Mouse (Mus musculus) layer of hippocampus, adult 18-20 months (tissue): ENCODE measurements around the gene March8. TPM values are rescaled to one million over a fixed set of nuclear protein-coding genes. Genes with fewer than 3 reads are reported as not detected.

ENCODE experiments used
- DNase-seq, 2 experiments: peaks; one replicate each; pipeline ENCODE4 v3.0.0; 2022; ENCODE audit warnings: low spot score in 2 of 2
- total RNA-seq, 2 experiments: library from RNA; stranded (reverse); gene quantifications; 2 replicates each; pipeline ENCODE4 v1.2.3; 2021

The March8 gene
- total RNA-seq, 2 experiments from 2014 or later, result 51.5 to 52.4 TPM

GRCm38 (mm10) chr6:116456482-116456881, 118.7 kb downstream of the March8 start:
- DNase-seq, result no peak

GRCm38 (mm10) chr6:116458728-116459127, 120.9 kb downstream of the March8 start:
- DNase-seq, result no peak

Other genes starting within 250 kb of the March8 start
- 10 to 100 TPM; 82.0 to 91.7 TPM for gene Tmcc1, start 144.5 kb upstream of the March8 start, total RNA-seq
- gene Washc2, start 130.0 kb upstream of the March8 start, total RNA-seq, result 100 to 1,000 TPM in 1 of 2 experiments, 10 to 100 TPM in 1; 99.2 to 110 TPM
- gene Zfand4, start 73.8 kb upstream of the March8 start, total RNA-seq, result 1 to 10 TPM; 7.3 to 8.2 TPM
- gene Alox5, start 123.2 kb downstream of the March8 start, total RNA-seq, result 1 to 10 TPM; 1.1 to 1.5 TPM
- not detected for gene Olfr211, start 151.1 kb downstream of the March8 start, total RNA-seq
- gene Olfr212, start 168.5 kb downstream of the March8 start, total RNA-seq, result not detected
- not detected for gene Olfr213, start 200.4 kb downstream of the March8 start, total RNA-seq
- gene Gm5580, start 213.1 kb downstream of the March8 start, total RNA-seq, result 1 to 10 TPM; 2.6 to 3.2 TPM
- not detected for gene Olfr214, start 216.2 kb downstream of the March8 start, total RNA-seq
- not detected for gene Olfr215, start 246.2 kb downstream of the March8 start, total RNA-seq